Mouse (Mus musculus): Measurements from ENCODE around the gene Ccdc134. TPM values are rescaled to one million over a fixed set of nuclear protein-coding genes. Genes with fewer than 3 reads are reported as not detected.
"Not testable (repeated sequence)": the region's sequence is repeated elsewhere in the genome, so short reads cannot be mapped to it uniquely, and the experiment has no call there.

Gene Ccdc134
- total RNA-seq (2021), result 10 to 100 TPM in 1 of 2 experiments, 1 to 10 TPM in 1; 7.4 to 10.2 TPM

DNA sequence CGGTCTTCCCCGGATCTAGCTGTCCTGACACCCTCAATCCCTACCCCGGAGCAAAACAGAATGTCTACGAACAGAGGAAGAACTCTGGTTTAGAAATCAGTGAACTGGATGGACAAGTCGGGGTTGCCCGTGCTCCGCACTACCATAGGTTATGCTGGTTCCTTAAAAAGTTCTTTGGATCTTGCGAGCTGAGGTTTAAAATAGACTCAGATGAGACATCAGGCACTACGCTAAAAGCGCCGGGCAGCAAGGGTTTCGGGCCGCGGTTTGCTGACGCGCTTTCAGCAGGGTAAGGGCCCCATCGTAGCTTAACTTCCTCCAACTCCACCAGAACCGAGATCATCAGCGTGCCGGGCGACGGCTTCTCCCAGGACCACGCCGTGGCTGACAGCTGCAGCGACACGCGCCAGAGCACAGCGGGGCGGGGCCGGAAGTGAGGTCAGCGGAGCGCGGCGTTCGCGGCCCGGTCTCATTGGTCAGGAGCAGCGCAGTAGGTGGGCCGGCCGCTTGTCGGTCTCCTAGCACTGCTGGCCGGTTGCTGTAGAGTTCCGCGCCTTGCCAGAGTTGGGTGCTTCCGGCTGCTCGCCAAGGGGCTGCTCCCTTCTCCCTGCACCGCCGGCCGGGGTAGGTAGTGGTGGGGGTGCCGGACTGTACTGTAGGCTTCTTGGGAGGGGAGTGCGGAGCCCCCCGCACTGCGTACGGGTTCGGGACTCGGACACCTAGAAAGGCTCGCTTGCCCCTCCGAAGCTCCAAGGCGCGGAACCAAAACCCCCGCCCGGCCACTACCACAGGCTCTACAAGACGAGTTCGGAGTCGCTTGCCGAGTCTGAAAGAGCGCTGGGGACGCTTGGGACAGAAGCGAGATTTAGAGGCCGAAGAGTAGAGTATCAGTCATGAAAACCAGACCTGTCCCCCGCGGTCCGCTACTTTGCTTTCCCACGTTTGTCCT is at the start of gene Ccdc134:
TSS of gene Ccdc134 (plus strand) at position 497 of the 949 bp plus-strand sequence.
- peak; percentile 94 to 98 for DNase-seq (ENCODE audit: extremely low spot score in 1 of 2, low spot score in 2 of 2)
- intact Hi-C loops (cut with DNase I), result loop anchor here (5.0 kb wide), 1 partner anchor 60 kb away; the partner anchor contains the start of gene Mei1

DNA sequence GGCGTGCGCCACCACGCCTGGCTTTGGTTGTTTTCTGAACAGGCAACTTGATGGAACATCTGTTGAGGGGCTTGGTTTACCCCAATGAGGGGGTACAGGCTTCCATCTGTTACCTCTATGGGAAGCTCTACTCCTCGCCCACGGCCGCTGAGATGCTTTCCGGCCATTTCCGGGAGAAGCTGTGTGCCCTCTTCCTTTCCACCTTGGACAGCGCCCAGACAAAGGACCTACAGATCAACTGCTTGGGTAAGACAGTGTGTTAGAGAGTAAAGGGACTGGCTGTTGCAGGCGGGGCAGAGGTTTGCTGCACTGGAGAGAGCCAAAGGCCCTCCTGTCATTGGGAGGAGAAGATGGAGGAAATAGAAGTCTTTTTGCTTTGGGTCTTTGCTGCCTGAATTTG is 47.8 kb upstream of the Ccdc134 start:
- DNase-seq (ENCODE audit: extremely low spot score in 1 of 2, low spot score in 2 of 2), result no peak
- intact Hi-C loops (cut with DNase I), result no loop called here

DNA sequence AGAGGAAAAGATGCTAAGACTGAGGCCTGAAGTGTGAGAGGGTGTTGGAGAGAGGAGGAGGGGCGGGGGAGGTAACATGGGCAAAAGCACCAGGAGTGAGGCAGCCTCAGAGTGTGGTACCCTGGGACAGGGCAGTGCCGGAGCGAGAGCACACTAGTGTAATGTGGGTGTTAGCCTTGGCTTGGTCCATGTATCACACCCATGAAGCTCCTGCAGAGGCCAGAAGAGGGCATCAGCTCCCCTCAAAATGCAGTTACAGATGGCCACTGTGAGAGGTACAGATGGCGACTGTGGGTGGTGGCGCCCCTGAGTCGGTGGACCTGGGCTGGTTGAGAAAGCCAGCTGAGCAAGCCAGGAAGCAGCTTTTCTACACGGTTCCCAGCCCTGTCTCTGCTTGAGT is 46.6 kb upstream of the Ccdc134 start:
- intact Hi-C loops (cut with DNase I), result no loop called here
- DNase-seq (ENCODE audit: extremely low spot score in 1 of 2, low spot score in 2 of 2), result peak in 1 of 2 experiments; percentile 47

DNA sequence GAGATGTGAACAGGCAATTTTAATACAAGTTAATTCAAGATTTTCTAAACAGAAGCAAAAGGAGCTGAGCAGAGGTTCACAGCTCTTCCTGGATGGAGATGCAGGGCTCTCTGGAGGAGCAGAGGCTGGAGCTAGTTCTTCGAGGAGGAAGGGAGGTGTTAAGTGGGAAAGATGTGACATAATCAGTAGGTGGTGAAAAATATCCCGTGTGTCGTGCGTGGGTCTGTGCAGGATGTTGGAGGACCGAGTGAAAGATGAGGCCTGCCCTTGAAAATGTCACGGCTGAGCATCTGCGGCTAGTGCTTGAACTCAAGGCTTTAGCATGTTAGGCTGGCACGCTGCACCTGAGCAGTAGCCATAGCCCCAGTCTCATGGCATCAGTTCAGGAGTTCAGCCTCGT is 42.1 kb upstream of the Ccdc134 start:
- no peak for DNase-seq (ENCODE audit: extremely low spot score in 1 of 2, low spot score in 2 of 2)
- intact Hi-C loops (cut with DNase I), result no loop called here

DNA sequence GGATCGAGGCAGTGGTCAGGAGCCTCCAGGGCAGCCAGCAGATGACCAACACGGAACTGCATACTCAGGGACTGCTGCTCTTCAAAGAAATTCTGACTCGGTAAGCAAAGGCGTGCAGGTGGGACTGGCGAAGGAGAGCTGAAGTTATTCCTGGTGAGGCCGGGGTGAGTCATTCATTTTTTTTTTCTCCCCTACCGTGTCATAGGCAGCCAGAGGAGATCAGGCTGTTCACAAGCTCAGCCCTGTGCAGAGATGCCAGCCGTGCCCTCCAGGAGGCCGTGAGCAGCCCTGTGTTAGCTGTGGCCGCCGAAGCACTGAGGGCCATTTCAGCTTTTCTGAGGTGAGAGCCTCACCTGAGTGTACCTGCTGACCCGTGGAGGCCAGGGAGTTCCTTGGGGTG is 41.6 kb upstream of the Ccdc134 start:
- DNase-seq (ENCODE audit: extremely low spot score in 1 of 2, low spot score in 2 of 2), result no peak
- intact Hi-C loops (cut with DNase I), result no loop called here

DNA sequence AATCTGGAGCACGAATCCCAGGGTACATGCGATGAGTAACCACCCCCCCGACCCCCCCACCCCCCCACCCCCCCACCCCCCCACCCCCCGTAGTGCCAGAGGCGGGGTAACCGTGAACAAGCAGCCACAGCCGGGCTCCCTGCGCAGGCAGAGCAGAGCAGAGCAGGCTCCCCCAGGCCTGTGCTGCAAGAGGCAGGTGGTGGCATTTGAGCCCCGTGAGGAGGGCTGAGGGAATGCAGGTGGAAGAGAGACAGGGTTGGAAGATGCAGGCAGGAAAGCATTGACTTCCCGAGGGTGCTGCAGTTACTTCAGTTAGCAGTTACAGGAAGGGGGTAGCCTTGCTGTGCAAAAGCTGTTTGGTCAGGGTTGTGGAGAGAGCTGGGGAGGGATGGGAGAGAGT is 40.5 kb upstream of the Ccdc134 start:
- intact Hi-C loops (cut with DNase I), result no loop called here
- DNase-seq (ENCODE audit: extremely low spot score in 1 of 2, low spot score in 2 of 2), result no peak

DNA sequence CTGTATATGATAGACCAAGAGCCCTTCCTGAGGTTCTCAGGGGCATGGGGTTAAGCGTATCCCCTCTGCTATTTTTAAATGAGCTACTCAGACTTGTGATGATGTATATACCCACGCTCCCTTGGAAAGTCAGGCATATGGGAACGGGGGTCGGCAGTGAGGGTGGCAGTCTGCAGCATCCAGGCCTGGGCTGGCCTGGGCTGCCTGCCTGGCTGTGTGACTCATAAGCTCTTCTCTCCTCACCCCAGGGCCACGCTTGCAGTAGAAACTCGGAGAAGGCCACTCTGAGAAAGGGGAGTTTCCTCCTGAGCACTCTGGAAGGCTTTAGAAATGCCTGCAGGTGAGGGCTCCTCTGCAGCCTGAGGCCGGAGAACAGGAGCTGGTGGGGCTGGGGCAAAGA is 36.7 kb upstream of the Ccdc134 start:
- intact Hi-C loops (cut with DNase I), result no loop called here
- no peak for DNase-seq (ENCODE audit: extremely low spot score in 1 of 2, low spot score in 2 of 2)

DNA sequence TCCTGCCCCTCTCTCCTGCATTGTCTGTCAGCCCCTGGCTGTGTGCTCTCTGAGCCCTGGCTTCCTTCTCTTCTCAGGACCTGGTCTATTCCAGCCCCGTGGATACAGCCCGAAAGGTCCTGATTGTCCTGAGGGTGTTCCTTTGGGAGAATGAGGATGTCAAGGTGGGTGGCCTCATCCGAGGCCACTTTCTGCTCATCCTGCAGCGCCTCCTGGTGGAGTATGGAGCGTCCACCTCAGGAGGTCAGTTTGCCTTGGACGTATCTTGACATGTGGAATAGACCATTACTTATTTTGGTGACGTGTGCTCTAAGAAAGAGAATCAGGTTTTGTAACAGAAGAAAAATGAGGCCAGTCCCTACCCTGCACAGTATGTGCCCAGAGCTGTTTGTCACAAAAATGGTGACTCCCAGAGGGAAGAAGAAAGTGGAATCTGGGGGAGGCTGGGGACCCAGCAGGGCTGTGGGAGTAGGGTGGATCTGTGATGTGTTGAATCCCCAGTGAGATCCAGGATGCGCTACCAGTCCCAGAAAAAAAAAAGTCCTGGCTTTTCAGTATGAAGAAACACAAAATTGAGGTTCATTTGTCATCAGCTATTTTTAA is 20.7 kb upstream of the Ccdc134 start:
- intact Hi-C loops (cut with DNase I), result loop anchor here (5.0 kb wide), 1 partner anchor 40 kb away; the partner anchor contains the start of gene Mei1
- peak in 1 of 2 experiments; percentile 65 for DNase-seq (ENCODE audit: extremely low spot score in 1 of 2, low spot score in 2 of 2)

DNA sequence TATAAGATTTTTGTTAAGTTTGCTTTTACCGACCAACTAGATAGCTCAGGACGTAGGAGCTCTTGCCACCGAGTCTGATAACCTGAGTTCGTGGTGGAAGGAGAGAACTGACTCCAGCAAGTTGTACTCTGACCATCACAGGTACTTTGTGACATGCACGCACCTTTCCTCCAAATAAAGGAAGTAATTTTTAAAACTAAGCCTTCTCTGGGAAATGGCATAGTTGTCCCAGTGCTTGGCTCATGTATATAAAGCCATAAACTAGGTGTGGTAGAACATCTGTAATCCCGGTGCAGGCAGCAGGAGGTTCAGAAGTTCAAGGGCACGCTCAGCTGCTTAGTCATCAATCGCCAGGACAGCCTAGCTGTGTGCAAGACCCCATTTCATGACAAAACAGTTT is 7.2 kb upstream of the Ccdc134 start:
- intact Hi-C loops (cut with DNase I), result no loop called here

DNA sequence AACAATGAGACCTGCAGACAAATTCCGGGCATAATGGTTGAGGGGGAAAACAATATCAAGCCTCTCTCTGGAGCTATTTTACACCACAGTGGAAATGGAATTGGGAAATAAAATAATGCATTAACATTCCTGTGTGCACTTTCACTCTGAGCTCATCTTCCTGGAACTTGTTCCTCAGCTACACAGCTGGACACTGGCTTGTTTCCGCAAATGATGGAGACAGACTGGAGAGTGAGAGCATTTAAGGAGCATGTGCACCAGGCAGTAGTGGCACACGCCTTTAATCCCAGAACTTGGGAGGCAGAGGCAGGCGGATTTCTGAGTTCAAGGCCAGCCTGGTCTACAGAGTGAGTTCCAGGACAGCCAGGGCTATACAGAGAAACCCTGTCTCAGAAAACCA is 1.0 kb upstream of the Ccdc134 start:
- DNase-seq (ENCODE audit: extremely low spot score in 1 of 2, low spot score in 2 of 2), result not testable (repeated sequence)

More for the DNA sequence above, 7.2 kb upstream of the Ccdc134 start:
- no peak for DNase-seq (ENCODE audit: extremely low spot score in 1 of 2, low spot score in 2 of 2)

DNA sequence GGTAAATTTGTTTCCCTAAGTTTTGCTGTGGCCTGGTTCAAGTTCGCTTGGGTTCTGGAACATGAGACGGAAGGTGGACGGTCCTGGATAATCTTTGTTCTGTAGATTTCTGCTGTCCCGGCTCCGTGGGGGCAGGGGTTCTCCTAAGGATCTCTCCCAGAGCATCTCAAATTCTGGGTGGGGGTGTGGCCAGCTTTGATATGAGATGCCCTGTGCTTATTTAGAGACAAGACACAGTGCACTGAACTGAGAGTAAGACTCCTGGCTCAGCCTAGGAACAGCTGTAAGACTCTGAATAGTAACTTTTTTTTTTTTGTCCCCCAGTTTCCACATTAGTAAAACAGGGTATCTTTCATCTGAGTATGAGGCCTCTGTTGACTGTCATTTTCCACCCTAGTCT is 676 bp downstream of the Ccdc134 start:
- intact Hi-C loops (cut with DNase I), result loop anchor here (5.0 kb wide), 1 partner anchor 61 kb away; the partner anchor contains the start of gene Mei1
- no peak for DNase-seq (ENCODE audit: extremely low spot score in 1 of 2, low spot score in 2 of 2)

More for the DNA sequence above, 1.0 kb upstream of the Ccdc134 start:
- intact Hi-C loops (cut with DNase I), result loop anchor here (5.0 kb wide), 1 partner anchor 59 kb away; the partner anchor contains the start of gene Mei1

DNA sequence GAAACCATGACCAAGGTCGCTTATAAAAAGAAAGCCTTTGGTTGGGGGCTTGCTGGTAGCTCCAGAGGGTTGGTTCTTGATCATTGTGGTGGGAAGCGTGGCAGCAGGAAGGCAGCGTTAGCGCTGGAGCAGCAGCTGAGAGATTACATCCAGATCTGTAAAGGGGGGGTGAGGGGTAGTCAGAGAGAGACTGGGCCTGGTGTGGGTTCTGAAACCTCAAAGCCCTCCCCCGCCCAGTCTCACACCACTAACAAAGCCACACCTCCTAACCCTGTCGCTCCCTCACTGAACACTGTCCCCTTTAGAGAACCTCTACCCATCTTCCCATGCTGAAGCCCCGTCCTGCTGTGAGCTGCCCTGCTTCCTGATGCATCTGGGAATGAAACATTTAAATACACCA is 2.9 kb downstream of the Ccdc134 start:
- DNase-seq (ENCODE audit: extremely low spot score in 1 of 2, low spot score in 2 of 2), result no peak
- intact Hi-C loops (cut with DNase I), result no loop called here

DNA sequence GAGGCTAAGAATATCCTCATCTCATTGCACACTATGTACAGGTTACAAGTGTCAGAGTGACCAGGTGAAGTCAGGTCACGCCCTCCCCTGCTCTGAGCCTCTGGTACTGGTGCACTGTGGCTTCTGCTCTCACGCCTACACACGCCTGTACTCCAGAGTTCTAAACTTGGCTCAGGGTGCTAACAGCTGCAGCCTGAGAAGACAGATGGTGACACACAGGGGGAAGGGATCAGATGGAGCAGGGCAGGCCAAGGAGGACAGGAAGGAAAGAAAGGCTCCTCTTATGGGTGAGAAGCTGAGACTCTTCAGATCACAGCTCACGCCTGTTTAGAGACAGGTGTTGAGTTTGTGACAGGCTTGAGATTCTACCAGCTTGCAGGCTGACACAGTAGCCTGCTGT is 7.7 kb downstream of the Ccdc134 start:
- intact Hi-C loops (cut with DNase I), result no loop called here

DNA sequence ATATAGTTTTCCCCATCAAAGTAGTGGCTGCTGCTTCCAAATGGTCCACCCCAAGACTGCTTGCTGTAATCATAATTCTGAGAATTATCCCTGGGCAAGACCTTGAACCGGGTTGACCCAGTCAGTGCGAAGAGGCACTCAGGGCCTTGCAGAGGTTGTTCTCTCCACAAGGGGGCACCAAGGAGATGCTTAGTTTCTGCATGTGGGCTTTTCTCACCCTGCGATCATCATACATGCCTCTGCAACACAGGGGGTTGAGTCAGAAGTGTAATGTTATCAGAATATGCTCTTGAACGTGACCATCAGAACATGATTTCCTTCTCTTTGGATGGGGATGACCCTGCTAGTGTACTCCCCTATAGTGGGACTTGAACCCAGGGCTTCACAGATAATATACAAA is 10.8 kb downstream of the Ccdc134 start:
- peak in 1 of 2 experiments; percentile 48 for DNase-seq (ENCODE audit: extremely low spot score in 1 of 2, low spot score in 2 of 2)
- intact Hi-C loops (cut with DNase I), result no loop called here

More for the DNA sequence above, 7.7 kb downstream of the Ccdc134 start:
- DNase-seq (ENCODE audit: extremely low spot score in 1 of 2, low spot score in 2 of 2), result peak in 1 of 2 experiments; percentile 32

DNA sequence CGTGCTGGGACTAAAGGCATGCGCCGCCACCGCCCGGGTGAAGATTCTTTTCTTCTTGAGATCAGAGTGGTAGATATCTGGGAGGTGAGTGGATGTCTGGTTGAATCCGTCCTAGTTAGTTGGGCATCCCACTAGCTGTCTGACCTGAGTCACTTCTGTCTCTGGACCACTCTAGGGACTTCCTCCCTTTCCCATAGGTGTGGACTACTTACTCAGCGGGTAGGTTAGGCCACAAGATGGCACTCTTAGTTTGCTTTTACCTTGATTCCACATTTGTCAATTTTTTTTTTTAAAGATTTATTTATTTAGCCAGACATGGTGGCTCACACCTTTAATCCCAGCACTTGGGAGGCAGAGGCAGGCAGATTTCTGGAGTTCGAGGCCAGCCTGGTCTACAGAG is 11.5 kb downstream of the Ccdc134 start:
- intact Hi-C loops (cut with DNase I), result no loop called here

DNA sequence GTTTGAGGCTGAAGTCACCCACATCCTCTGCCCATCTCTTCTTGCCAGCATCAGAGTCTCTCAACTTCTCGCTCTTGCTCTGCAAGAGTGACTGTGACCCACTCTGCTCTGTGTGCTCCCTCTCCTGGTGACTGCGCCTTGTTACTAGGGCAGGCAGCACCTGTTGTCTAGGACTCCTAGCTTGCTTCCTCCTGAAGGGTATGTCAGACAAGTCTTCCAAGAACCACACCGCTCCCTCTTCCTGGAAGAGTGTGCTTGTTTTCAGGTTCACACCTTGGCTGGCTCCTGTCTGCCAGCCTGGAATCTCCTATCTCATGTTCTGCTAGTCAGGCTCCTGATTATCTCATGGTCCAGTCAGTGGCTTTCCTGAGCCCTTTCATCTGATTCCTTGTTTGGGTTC is 12.6 kb downstream of the Ccdc134 start:
- intact Hi-C loops (cut with DNase I), result loop anchor here (2.0 kb wide), 1 partner anchor 96 kb away; no protein-coding TSS in a partner anchor
- DNase-seq (ENCODE audit: extremely low spot score in 1 of 2, low spot score in 2 of 2), result no peak

More for the DNA sequence above, 11.5 kb downstream of the Ccdc134 start:
- no peak for DNase-seq (ENCODE audit: extremely low spot score in 1 of 2, low spot score in 2 of 2)

DNA sequence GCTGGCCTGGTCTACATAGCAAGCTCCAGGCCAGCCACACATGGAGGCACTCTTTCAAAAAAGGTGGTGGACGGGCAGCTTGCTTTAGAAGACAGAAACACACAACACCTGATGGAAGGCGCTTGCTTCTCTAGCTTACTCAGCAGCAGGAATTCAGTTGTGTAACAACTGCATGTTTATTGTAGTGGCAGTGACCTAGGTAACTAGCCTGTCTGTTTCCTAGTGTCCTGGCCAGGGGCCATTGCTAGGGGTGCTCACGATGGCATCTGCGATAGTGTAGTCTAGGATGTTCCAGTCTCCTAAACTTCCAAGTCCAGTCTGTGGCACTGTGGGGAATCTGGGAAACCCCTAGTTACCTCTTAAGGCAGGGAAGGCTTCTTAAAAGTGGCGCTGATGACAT is 16.4 kb downstream of the Ccdc134 start:
- intact Hi-C loops (cut with DNase I), result no loop called here
- DNase-seq (ENCODE audit: extremely low spot score in 1 of 2, low spot score in 2 of 2), result no peak

DNA sequence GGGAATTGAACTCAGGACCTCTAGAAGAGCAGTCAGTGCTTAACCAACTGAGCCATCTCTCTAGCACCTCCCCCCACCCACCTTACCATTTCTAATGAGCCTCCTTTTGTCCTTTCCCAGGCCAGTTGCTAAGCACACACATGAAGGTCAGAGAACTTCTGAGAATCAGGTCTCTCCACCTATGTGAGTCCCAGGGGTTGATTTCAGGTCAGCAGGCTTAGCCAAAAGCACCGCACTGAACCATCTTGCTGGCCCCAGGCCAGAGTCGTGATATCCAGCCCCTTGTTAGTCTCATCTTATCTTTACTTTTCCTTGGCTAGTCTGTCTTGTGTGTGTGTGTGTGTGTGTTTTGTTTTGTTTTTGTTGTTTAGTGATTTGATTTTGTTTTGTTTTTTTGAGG is 17.7 kb downstream of the Ccdc134 start:
- intact Hi-C loops (cut with DNase I), result no loop called here

DNA sequence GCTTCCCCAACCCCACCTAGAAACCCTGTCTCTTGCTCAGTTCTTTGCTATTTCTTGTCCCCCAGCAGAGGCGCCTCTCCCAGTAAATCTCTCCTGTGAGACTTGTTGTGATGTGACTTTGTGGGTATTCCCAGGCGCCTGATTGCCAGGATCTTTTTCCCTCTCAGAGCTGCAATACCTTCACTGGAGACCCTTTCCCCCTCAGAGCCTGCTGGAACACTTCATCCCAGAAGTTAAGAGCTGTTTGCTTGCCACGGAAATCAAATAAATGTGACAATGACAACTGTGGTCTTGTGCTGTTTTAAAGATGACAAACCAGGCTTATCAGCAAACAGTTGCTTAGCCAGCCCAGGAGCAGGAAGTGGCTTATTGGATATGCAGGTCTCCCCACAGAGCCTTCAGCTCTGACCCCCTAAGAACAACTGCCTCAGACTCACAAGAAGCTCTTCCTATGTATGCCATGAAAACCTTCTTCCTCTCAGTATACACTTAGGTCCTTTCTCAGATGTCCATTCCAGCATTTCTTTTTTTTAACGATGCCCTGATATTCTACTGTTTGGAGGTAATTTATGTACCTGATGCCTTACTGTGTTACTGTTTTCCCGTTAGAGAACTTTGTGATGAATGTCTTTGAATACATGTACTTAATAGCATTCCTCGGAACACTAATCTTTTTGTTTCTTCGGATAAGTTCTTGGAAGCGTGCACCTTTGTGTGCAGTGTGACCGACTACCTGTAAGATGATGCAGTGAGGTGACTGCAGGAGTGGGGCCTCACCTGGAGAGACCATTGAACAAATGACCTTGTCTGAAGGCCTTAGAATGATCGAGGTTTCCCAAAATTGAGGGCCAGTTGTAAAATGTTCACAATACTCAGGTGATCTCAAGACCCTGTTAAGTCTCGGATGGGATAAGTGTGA is 18.4 kb downstream of the Ccdc134 start:
- intact Hi-C loops (cut with DNase I), result no loop called here
- no peak for DNase-seq (ENCODE audit: extremely low spot score in 1 of 2, low spot score in 2 of 2)

More for the DNA sequence above, 17.7 kb downstream of the Ccdc134 start:
- DNase-seq (ENCODE audit: extremely low spot score in 1 of 2, low spot score in 2 of 2), result no peak

Measured in left cerebral cortex, postnatal 10 days (tissue).